Mouse (Mus musculus): ENCODE measurements around the gene Hip1r. TPM values are rescaled to one million over a fixed set of nuclear protein-coding genes. Genes with fewer than 3 reads are reported as not detected.

Hip1r gene
- polyA plus RNA-seq, 1 experiment from 2014 or later = 31.2 TPM

- 0 out of 2 replicates have a peak overlapping the region, but pooled peaks have one; percentile 16 for H3K27ac ChIP-seq (ENCODE audit: low read length)
- H3K27me3 ChIP-seq (ENCODE audit: control insufficient read depth, insufficient read depth, low read length) = no peaks in the 10 kb centered on the region
- H3K4me2 ChIP-seq (ENCODE audit: low read depth, low read length) = no peak overlapping the region
- no peak for ATAC-seq (ENCODE audit: insufficient read depth, low FRiP score)
- peaks cover 21% of the 10 kb centered on the region for H3K36me3 ChIP-seq (ENCODE audit: control insufficient read depth, insufficient read depth, low read length)
- no peak overlapping the region for H3K4me3 ChIP-seq (replicated peaks; ENCODE audit: low read length)
- H3K4me1 ChIP-seq (ENCODE audit: control insufficient read depth, insufficient read depth, low read length) = peaks cover 5% of the 10 kb centered on the region
- no peaks in the 10 kb centered on the region for H3K9me3 ChIP-seq (replicated peaks; ENCODE audit: control insufficient read depth, low read length)
- no peak overlapping the region for H3K9ac ChIP-seq (ENCODE audit: low read length)
- 77% methylated on average over 11 of the region's 11 CpGs for WGBS
Measured at GRCm38 (mm10) chr5:124005591-124005990, 32.2 kb downstream of the Hip1r start.

- Histone ChIP-seq H3K27ac (ENCODE audit: low read length) (no peak overlapping the region; the same call in 1 of the 2 replicates), H3K4me1 (ENCODE audit: control insufficient read depth, insufficient read depth, low read length) (peaks cover 12% of the 10 kb centered on the region), H3K9me3 (replicated peaks; ENCODE audit: control insufficient read depth, low read length) (no peaks in the 10 kb centered on the region), H3K36me3 (ENCODE audit: control insufficient read depth, insufficient read depth, low read length) (peaks cover 21% of the 10 kb centered on the region), H3K4me3 (replicated peaks; ENCODE audit: low read length) (no peak overlapping the region), H3K9ac (ENCODE audit: low read length) (no peak overlapping the region), H3K4me2 (ENCODE audit: low read depth, low read length) (no peak overlapping the region), H3K27me3 (ENCODE audit: control insufficient read depth, insufficient read depth, low read length) (no peaks in the 10 kb centered on the region)
- no peak for ATAC-seq (ENCODE audit: insufficient read depth, low FRiP score)
- 82% methylated on average over 26 of the region's 26 CpGs for WGBS
Measured at GRCm38 (mm10) chr5:124006082-124006873, 32.9 kb downstream of the Hip1r start.

- Histone ChIP-seq H3K4me3 (replicated peaks; ENCODE audit: low read length) (no peak overlapping the region), H3K36me3 (ENCODE audit: control insufficient read depth, insufficient read depth, low read length) (peaks cover 21% of the 10 kb centered on the region), H3K27me3 (ENCODE audit: control insufficient read depth, insufficient read depth, low read length) (no peaks in the 10 kb centered on the region), H3K4me2 (ENCODE audit: low read depth, low read length) (no peak overlapping the region), H3K27ac (ENCODE audit: low read length) (peak overlapping the region; percentile 41; the same call in 1 of the 2 replicates), H3K9me3 (replicated peaks; ENCODE audit: control insufficient read depth, low read length) (no peaks in the 10 kb centered on the region), H3K4me1 (ENCODE audit: control insufficient read depth, insufficient read depth, low read length) (peaks cover 19% of the 10 kb centered on the region), H3K9ac (ENCODE audit: low read length) (no peak overlapping the region)
- ATAC-seq (ENCODE audit: insufficient read depth, low FRiP score) = no peak
- WGBS = 85% methylated on average over 17 of the region's 17 CpGs
Measured at GRCm38 (mm10) chr5:124006891-124007491, 33.6 kb downstream of the Hip1r start.

GRCm38 (mm10) chr5:124010077-124010476 lies 36.6 kb downstream of the Hip1r start:
- no peaks in the 10 kb centered on the region for H3K27me3 ChIP-seq (ENCODE audit: control insufficient read depth, insufficient read depth, low read length)
- WGBS = 72% methylated on average over 8 of the region's 8 CpGs
- H3K27ac ChIP-seq (ENCODE audit: low read length) = peak overlapping the region; percentile 6; the same call in 1 of the 2 replicates
- peak overlapping the region; percentile 43; the same call in 1 of the 2 replicates for H3K4me2 ChIP-seq (ENCODE audit: low read depth, low read length)
- no peak overlapping the region for H3K9ac ChIP-seq (ENCODE audit: low read length)
- no peaks in the 10 kb centered on the region for H3K9me3 ChIP-seq (replicated peaks; ENCODE audit: control insufficient read depth, low read length)
- H3K36me3 ChIP-seq (ENCODE audit: control insufficient read depth, insufficient read depth, low read length) = peaks cover 21% of the 10 kb centered on the region
- no peak for ATAC-seq (ENCODE audit: insufficient read depth, low FRiP score)
- H3K4me3 ChIP-seq (replicated peaks; ENCODE audit: low read length) = no peak overlapping the region
- H3K4me1 ChIP-seq (ENCODE audit: control insufficient read depth, insufficient read depth, low read length) = peaks cover 45% of the 10 kb centered on the region

GRCm38 (mm10) chr5:124010910-124011655 lies 37.7 kb downstream of the Hip1r start:
- H3K27ac ChIP-seq (ENCODE audit: low read length) = peak overlapping the region; percentile 90
- H3K27me3 ChIP-seq (ENCODE audit: control insufficient read depth, insufficient read depth, low read length) = no peaks in the 10 kb centered on the region
- H3K4me1 ChIP-seq (ENCODE audit: control insufficient read depth, insufficient read depth, low read length) = peaks cover 52% of the 10 kb centered on the region
- peak; percentile 77 for ATAC-seq (ENCODE audit: insufficient read depth, low FRiP score)
- H3K4me3 ChIP-seq (replicated peaks; ENCODE audit: low read length) = 0 out of 2 replicates have a peak overlapping the region, but pooled peaks have one; percentile 3
- peaks cover 17% of the 10 kb centered on the region for H3K36me3 ChIP-seq (ENCODE audit: control insufficient read depth, insufficient read depth, low read length)
- no peaks in the 10 kb centered on the region for H3K9me3 ChIP-seq (replicated peaks; ENCODE audit: control insufficient read depth, low read length)
- WGBS = 8% methylated on average over 19 of the region's 19 CpGs
- H3K4me2 ChIP-seq (ENCODE audit: low read depth, low read length) = peak overlapping the region; percentile 43
- H3K9ac ChIP-seq (ENCODE audit: low read length) = peak overlapping the region; percentile 62

GRCm38 (mm10) chr5:124011927-124012326 lies 38.5 kb downstream of the Hip1r start:
- no peak for ATAC-seq (ENCODE audit: insufficient read depth, low FRiP score)
- Histone ChIP-seq H3K4me3 (replicated peaks; ENCODE audit: low read length) (no peak overlapping the region), H3K36me3 (ENCODE audit: control insufficient read depth, insufficient read depth, low read length) (peaks cover 14% of the 10 kb centered on the region), H3K4me2 (ENCODE audit: low read depth, low read length) (peak overlapping the region; percentile 43), H3K9ac (ENCODE audit: low read length) (peak overlapping the region; percentile 62), H3K27ac (ENCODE audit: low read length) (peak overlapping the region; percentile 90), H3K4me1 (ENCODE audit: control insufficient read depth, insufficient read depth, low read length) (peaks cover 58% of the 10 kb centered on the region), H3K9me3 (replicated peaks; ENCODE audit: control insufficient read depth, low read length) (no peaks in the 10 kb centered on the region), H3K27me3 (ENCODE audit: control insufficient read depth, insufficient read depth, low read length) (no peaks in the 10 kb centered on the region)
- WGBS = 38% methylated on average over 8 of the region's 8 CpGs

- Histone ChIP-seq H3K9ac (ENCODE audit: low read length) (0 out of 2 replicates have a peak overlapping the region, but pooled peaks have one; percentile 38), H3K4me1 (ENCODE audit: control insufficient read depth, insufficient read depth, low read length) (peaks cover 67% of the 10 kb centered on the region), H3K4me3 (replicated peaks; ENCODE audit: low read length) (no peak overlapping the region), H3K9me3 (replicated peaks; ENCODE audit: control insufficient read depth, low read length) (no peaks in the 10 kb centered on the region), H3K36me3 (ENCODE audit: control insufficient read depth, insufficient read depth, low read length) (peaks cover 9% of the 10 kb centered on the region), H3K27ac (ENCODE audit: low read length) (peak overlapping the region; percentile 90; the same call in 1 of the 2 replicates), H3K27me3 (ENCODE audit: control insufficient read depth, insufficient read depth, low read length) (no peaks in the 10 kb centered on the region), H3K4me2 (ENCODE audit: low read depth, low read length) (no peak overlapping the region)
- no peak for ATAC-seq (ENCODE audit: insufficient read depth, low FRiP score)
- WGBS = 71% methylated on average over 10 of the region's 10 CpGs
Measured at GRCm38 (mm10) chr5:124012885-124013284, 39.5 kb downstream of the Hip1r start.

- no peak overlapping the region for H3K9ac ChIP-seq (ENCODE audit: low read length)
- peaks cover 73% of the 10 kb centered on the region for H3K4me1 ChIP-seq (ENCODE audit: control insufficient read depth, insufficient read depth, low read length)
- no peak for ATAC-seq (ENCODE audit: insufficient read depth, low FRiP score)
- 81% methylated on average over 16 of the region's 16 CpGs for whole genome bisulfite sequencing
- no peaks in the 10 kb centered on the region for H3K27me3 ChIP-seq (ENCODE audit: control insufficient read depth, insufficient read depth, low read length)
- H3K9me3 ChIP-seq (replicated peaks; ENCODE audit: control insufficient read depth, low read length) = no peaks in the 10 kb centered on the region
- H3K27ac ChIP-seq (ENCODE audit: low read length) = no peak overlapping the region
- H3K36me3 ChIP-seq (ENCODE audit: control insufficient read depth, insufficient read depth, low read length) = peaks cover 9% of the 10 kb centered on the region
- no peak overlapping the region for H3K4me3 ChIP-seq (replicated peaks; ENCODE audit: low read length)
- H3K4me2 ChIP-seq (ENCODE audit: low read depth, low read length) = no peak overlapping the region
Measured at GRCm38 (mm10) chr5:124013747-124014146, 40.3 kb downstream of the Hip1r start.

Measured in stomach, embryonic 16.5 days (tissue).